Mouse (Mus musculus): Measurements from ENCODE around the gene Fastk. TPM values are rescaled to one million over a fixed set of nuclear protein-coding genes. Genes with fewer than 3 reads are reported as not detected.
A peak's percentile ranks its signal among the peaks of the same experiment; 100 is the strongest.

The Fastk gene
- total RNA-seq, 2 experiments from 2014 or later, result 9.1 to 9.2 TPM

- peak; percentile 94 for ATAC-seq (replicated peaks; ENCODE audit: low FRiP score, poor library complexity, severe bottlenecking)
Observed at GRCm38 (mm10) chr5:24394165-24394894, 50.8 kb downstream of the Fastk start.

- peak; percentile 70 for ATAC-seq (replicated peaks; ENCODE audit: low FRiP score, poor library complexity, severe bottlenecking)
Observed at GRCm38 (mm10) chr5:24393392-24393997, 51.6 kb downstream of the Fastk start, which contains the start of gene Abcb8. TSS of gene Abcb8 (plus strand) at chr5:24393663.

- no peak for ATAC-seq (replicated peaks; ENCODE audit: low FRiP score, poor library complexity, severe bottlenecking)
Observed at GRCm38 (mm10) chr5:24392724-24393123, 52.4 kb downstream of the Fastk start.

DNA sequence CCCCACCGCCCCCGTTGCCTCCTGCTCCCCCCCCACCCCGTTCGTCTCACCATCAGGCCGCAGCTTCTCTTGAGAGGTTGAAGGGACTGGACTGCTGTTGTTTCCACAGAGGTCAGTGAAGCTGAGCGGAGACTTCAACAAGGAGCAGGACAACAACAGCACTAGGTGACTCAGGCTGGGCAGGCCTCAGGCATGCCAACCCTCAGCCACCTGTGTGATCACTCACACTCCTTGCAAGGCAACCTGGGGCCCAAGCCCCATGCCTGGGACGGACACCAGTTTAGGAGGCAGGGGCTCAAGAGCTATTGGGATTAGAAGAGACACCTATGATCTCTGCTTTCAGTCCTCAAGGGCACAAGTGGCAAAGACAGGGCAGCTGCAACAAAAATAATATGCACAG is 53.2 kb downstream of the Fastk start, which contains the start of gene Atg9b:
Atg9b (minus strand) TSS at position 280 of the 400 bp plus-strand sequence.
- no peak for ATAC-seq (replicated peaks; ENCODE audit: low FRiP score, poor library complexity, severe bottlenecking)

DNA sequence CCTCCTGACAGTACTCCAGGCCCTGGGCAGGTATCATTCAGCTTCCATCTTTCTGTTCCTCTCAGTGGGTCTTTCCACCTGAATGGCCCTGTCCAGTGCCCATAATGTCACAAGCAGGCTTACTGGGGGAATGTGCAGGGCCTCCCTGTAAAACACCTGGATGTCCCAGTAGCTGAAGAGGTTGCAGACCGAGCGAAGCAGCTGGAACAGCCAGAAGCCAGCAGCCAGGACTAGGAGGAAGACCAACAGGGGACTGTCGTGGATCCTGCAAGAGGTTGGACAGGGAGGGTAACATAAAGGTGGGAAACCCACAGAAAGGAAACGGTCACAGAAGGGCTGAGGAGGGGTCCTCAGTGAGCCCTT is 55.4 kb downstream of the Fastk start:
- no peak for ATAC-seq (replicated peaks; ENCODE audit: low FRiP score, poor library complexity, severe bottlenecking)

DNA sequence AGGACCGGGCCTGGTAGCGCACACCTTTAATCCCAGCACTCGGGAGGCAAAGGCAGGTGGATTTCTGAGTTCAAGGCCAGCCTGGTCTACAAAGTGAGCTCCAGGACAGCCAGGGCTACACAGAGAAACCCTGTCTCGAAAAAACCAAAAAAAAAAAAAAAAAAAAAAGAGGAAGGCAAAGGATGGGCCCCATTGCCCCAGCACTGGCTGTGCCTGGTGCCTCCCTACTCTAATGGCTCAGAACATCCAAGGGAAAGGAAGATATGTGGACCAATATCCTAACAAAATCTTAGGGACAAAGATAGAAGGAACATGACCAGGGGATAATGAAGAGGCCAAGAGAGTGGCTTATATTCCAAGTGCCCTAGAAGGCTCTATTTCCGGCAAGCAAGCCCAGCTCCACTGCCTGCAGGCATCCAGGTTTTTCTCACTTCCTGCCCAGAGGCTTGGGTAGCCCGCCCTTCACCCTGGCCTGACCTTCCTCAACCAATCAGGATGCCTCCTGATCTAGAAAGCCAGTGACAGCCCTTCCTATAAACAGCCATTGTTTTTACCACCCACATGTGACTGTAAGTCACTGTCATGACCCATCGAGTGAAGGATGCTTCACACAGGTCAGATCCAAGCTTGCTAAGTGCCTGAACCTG is 56.0 kb downstream of the Fastk start:
- ATAC-seq (replicated peaks; ENCODE audit: low FRiP score, poor library complexity, severe bottlenecking), result no peak

Other genes with a start within 250 kb of the Fastk start
- gene Kcnh2, start 93.7 kb downstream of the Fastk start, total RNA-seq (2015; ENCODE audit: low replicate concordance), result not detected in 2 replicates
- gene Kcnh2, start 93.7 kb downstream of the Fastk start, total RNA-seq (2017; ENCODE audit: low replicate concordance), result 0.14 TPM in 1 of 2 replicates, not detected in the other
- not detected in 2 replicates for gene Nos3, start 80.5 kb downstream of the Fastk start, total RNA-seq (2015; ENCODE audit: low replicate concordance)
- gene Nos3, start 80.5 kb downstream of the Fastk start, total RNA-seq (2017; ENCODE audit: low replicate concordance), result not detected in 2 replicates
- not detected in 2 replicates for gene Atg9b, start 53.1 kb downstream of the Fastk start, total RNA-seq (2015; ENCODE audit: low replicate concordance)
- gene Atg9b, start 53.1 kb downstream of the Fastk start, total RNA-seq (2017; ENCODE audit: low replicate concordance), result not detected in 2 replicates
- gene Abcb8, start 51.6 kb downstream of the Fastk start, total RNA-seq (2015; ENCODE audit: low replicate concordance), result 11.3 and 22.7 TPM in 2 replicates
- 2.9 and 5.5 TPM in 2 replicates for gene Abcb8, start 51.6 kb downstream of the Fastk start, total RNA-seq (2017; ENCODE audit: low replicate concordance)
- gene Asic3, start 31.9 kb downstream of the Fastk start, total RNA-seq (2015; ENCODE audit: low replicate concordance), result not detected in 2 replicates
- gene Asic3, start 31.9 kb downstream of the Fastk start, total RNA-seq (2017; ENCODE audit: low replicate concordance), result 1.3 TPM in 1 of 2 replicates, not detected in the other
- 0.58 and 4.2 TPM in 2 replicates for gene Cdk5, start 21.8 kb downstream of the Fastk start, total RNA-seq (2015; ENCODE audit: low replicate concordance)
- gene Cdk5, start 21.8 kb downstream of the Fastk start, total RNA-seq (2017; ENCODE audit: low replicate concordance), result 2.5 and 3.5 TPM in 2 replicates
- 1.7 and 16.1 TPM in 2 replicates for gene Slc4a2, start 21.4 kb downstream of the Fastk start, total RNA-seq (2015; ENCODE audit: low replicate concordance)
- gene Slc4a2, start 21.4 kb downstream of the Fastk start, total RNA-seq (2017; ENCODE audit: low replicate concordance), result 6.3 and 15.9 TPM in 2 replicates
- gene Tmub1, start 2.6 kb upstream of the Fastk start, total RNA-seq (2015; ENCODE audit: low replicate concordance), result 2.9 and 3.7 TPM in 2 replicates
- gene Tmub1, start 2.6 kb upstream of the Fastk start, total RNA-seq (2017; ENCODE audit: low replicate concordance), result 2.0 and 4.3 TPM in 2 replicates
- 1.0 and 3.5 TPM in 2 replicates for gene Agap3, start 6.9 kb upstream of the Fastk start, total RNA-seq (2015; ENCODE audit: low replicate concordance)
- 10.5 and 14.5 TPM in 2 replicates for gene Agap3, start 6.9 kb upstream of the Fastk start, total RNA-seq (2017; ENCODE audit: low replicate concordance)
- not detected in 2 replicates for gene Gbx1, start 81.9 kb upstream of the Fastk start, total RNA-seq (2015; ENCODE audit: low replicate concordance)
- gene Gbx1, start 81.9 kb upstream of the Fastk start, total RNA-seq (2017; ENCODE audit: low replicate concordance), result not detected in 2 replicates
- gene Asb10, start 95.7 kb upstream of the Fastk start, total RNA-seq (2015; ENCODE audit: low replicate concordance), result not detected in 2 replicates
- gene Asb10, start 95.7 kb upstream of the Fastk start, total RNA-seq (2017; ENCODE audit: low replicate concordance), result 0.14 TPM in 1 of 2 replicates, not detected in the other
- not detected in 2 replicates for gene 4931409K22Rik, start 111.5 kb upstream of the Fastk start, total RNA-seq (2015; ENCODE audit: low replicate concordance)
- not detected in 2 replicates for gene 4931409K22Rik, start 111.5 kb upstream of the Fastk start, total RNA-seq (2017; ENCODE audit: low replicate concordance)
- 7.1 and 9.8 TPM in 2 replicates for gene Abcf2, start 132.2 kb upstream of the Fastk start, total RNA-seq (2015; ENCODE audit: low replicate concordance)
- gene Abcf2, start 132.2 kb upstream of the Fastk start, total RNA-seq (2017; ENCODE audit: low replicate concordance), result 17.4 and 22.3 TPM in 2 replicates
- gene Chpf2, start 141.5 kb upstream of the Fastk start, total RNA-seq (2015; ENCODE audit: low replicate concordance), result 0.96 and 1.3 TPM in 2 replicates
- 1.6 and 3.6 TPM in 2 replicates for gene Chpf2, start 141.5 kb upstream of the Fastk start, total RNA-seq (2017; ENCODE audit: low replicate concordance)
- not detected in 2 replicates for gene Smarcd3, start 179.1 kb upstream of the Fastk start, total RNA-seq (2015; ENCODE audit: low replicate concordance)
- gene Smarcd3, start 179.1 kb upstream of the Fastk start, total RNA-seq (2017; ENCODE audit: low replicate concordance), result 0.42 TPM in 1 of 2 replicates, not detected in the other
- 17.7 and 23.6 TPM in 2 replicates for gene Nub1, start 240.2 kb upstream of the Fastk start, total RNA-seq (2015; ENCODE audit: low replicate concordance)
- gene Nub1, start 240.2 kb upstream of the Fastk start, total RNA-seq (2017; ENCODE audit: low replicate concordance), result 41.7 and 52.3 TPM in 2 replicates

All from erythroblast, adult 5-6 weeks (primary cell).